Mouse (Mus musculus): ENCODE measurements around the gene Ifna14. TPM values are rescaled to one million over a fixed set of nuclear protein-coding genes. Genes with fewer than 3 reads are reported as not detected.

Gene Ifna14
- polyA plus RNA-seq, 1 experiment from 2014 or later, result not detected

- WGBS (ENCODE audit: insufficient replicate concordance), result 83% methylated on average over 2 of the region's 2 CpGs
These were observed 38.1 kb downstream of the Ifna14 start for GRCm38 (mm10) chr4:88533499-88533898.

GRCm38 (mm10) chr4:88530892-88531291 lies 40.7 kb downstream of the Ifna14 start:
- Histone ChIP-seq H3K9ac (no peak overlapping the region), H3K36me3 (no peaks in the 10 kb centered on the region), H3K27me3 (replicated peaks) (no peaks in the 10 kb centered on the region), H3K4me2 (no peak overlapping the region), H3K9me3 (replicated peaks) (no peaks in the 10 kb centered on the region), H3K4me3 (no peak overlapping the region), H3K4me1 (peaks cover 26% of the 10 kb centered on the region), H3K27ac (no peak overlapping the region)
- no peak for ATAC-seq
- WGBS (ENCODE audit: insufficient replicate concordance), result 72% methylated on average over 2 of the region's 2 CpGs

More at GRCm38 (mm10) chr4:88533499-88533898, 38.1 kb downstream of the Ifna14 start:
- no peak overlapping the region for H3K4me3 ChIP-seq
- no peaks in the 10 kb centered on the region for H3K36me3 ChIP-seq
- H3K9ac ChIP-seq, result no peak overlapping the region
- H3K4me2 ChIP-seq, result no peak overlapping the region
- ATAC-seq, result no peak
- no peaks in the 10 kb centered on the region for H3K9me3 ChIP-seq (replicated peaks)
- H3K4me1 ChIP-seq, result peaks cover 43% of the 10 kb centered on the region
- no peak overlapping the region for H3K27ac ChIP-seq
- H3K27me3 ChIP-seq (replicated peaks), result no peaks in the 10 kb centered on the region

GRCm38 (mm10) chr4:88530271-88530670 lies 41.3 kb downstream of the Ifna14 start:
- H3K4me2 ChIP-seq, result no peak overlapping the region
- H3K27ac ChIP-seq, result no peak overlapping the region
- peaks cover 19% of the 10 kb centered on the region; the same call in 1 of the 2 replicates for H3K4me1 ChIP-seq
- no peak overlapping the region for H3K9ac ChIP-seq
- H3K4me3 ChIP-seq, result no peak overlapping the region
- H3K9me3 ChIP-seq (replicated peaks), result no peaks in the 10 kb centered on the region
- WGBS (ENCODE audit: insufficient replicate concordance), result 65% methylated on average over 4 of the region's 4 CpGs
- H3K36me3 ChIP-seq, result no peaks in the 10 kb centered on the region
- H3K27me3 ChIP-seq (replicated peaks), result no peaks in the 10 kb centered on the region
- ATAC-seq, result no peak

- peak overlapping the region; percentile 61; the same call in 1 of the 2 replicates for H3K27ac ChIP-seq
- no peaks in the 10 kb centered on the region for H3K27me3 ChIP-seq (replicated peaks)
- peak; percentile 81 for ATAC-seq
- H3K4me3 ChIP-seq, result no peak overlapping the region
- WGBS (ENCODE audit: insufficient replicate concordance), result 53% methylated on average over 5 of the region's 5 CpGs
- H3K4me2 ChIP-seq, result no peak overlapping the region
- H3K9me3 ChIP-seq (replicated peaks), result no peaks in the 10 kb centered on the region
- no peaks in the 10 kb centered on the region for H3K36me3 ChIP-seq
- H3K9ac ChIP-seq, result no peak overlapping the region
- 0 out of 2 replicates have a peak, but pooled peaks cover 5% of the 10 kb centered on the region for H3K4me1 ChIP-seq
These were observed 45.1 kb downstream of the Ifna14 start for GRCm38 (mm10) chr4:88526379-88527049.

- no peak overlapping the region for H3K4me3 ChIP-seq
- no peaks in the 10 kb centered on the region for H3K27me3 ChIP-seq (replicated peaks)
- H3K4me2 ChIP-seq, result no peak overlapping the region
- ATAC-seq, result no peak
- no peaks in the 10 kb centered on the region for H3K9me3 ChIP-seq (replicated peaks)
- no peaks in the 10 kb centered on the region for H3K36me3 ChIP-seq
- 57% methylated on average over 3 of the region's 3 CpGs for WGBS (ENCODE audit: insufficient replicate concordance)
- no peak overlapping the region for H3K27ac ChIP-seq
- H3K4me1 ChIP-seq, result 0 out of 2 replicates have a peak, but pooled peaks cover 5% of the 10 kb centered on the region
- no peak overlapping the region for H3K9ac ChIP-seq
These were observed 46.2 kb downstream of the Ifna14 start for GRCm38 (mm10) chr4:88525393-88525792.

- Histone ChIP-seq H3K4me3 (no peak overlapping the region), H3K36me3 (no peaks in the 10 kb centered on the region), H3K27ac (no peak overlapping the region), H3K4me1 (0 out of 2 replicates have a peak, but pooled peaks cover 5% of the 10 kb centered on the region), H3K9ac (no peak overlapping the region), H3K27me3 (replicated peaks) (no peaks in the 10 kb centered on the region), H3K9me3 (replicated peaks) (no peaks in the 10 kb centered on the region), H3K4me2 (no peak overlapping the region)
- no peak for ATAC-seq
These were observed 48.4 kb downstream of the Ifna14 start for GRCm38 (mm10) chr4:88523241-88523640.

- no peak for ATAC-seq
- H3K9me3 ChIP-seq (replicated peaks), result no peaks in the 10 kb centered on the region
- H3K4me3 ChIP-seq, result no peak within 1 kb of the TSS
- H3K27ac ChIP-seq, result no peak within 1 kb of the TSS
- 69% methylated on average over 4 of the region's 4 CpGs for WGBS (ENCODE audit: insufficient replicate concordance)
- H3K27me3 ChIP-seq (replicated peaks), result no peaks in the 10 kb centered on the region
- 0 out of 2 replicates have a peak, but pooled peaks cover 5% of the 10 kb centered on the region for H3K4me1 ChIP-seq
- H3K4me2 ChIP-seq, result no peak within 1 kb of the TSS
- no peak within 1 kb of the TSS for H3K9ac ChIP-seq
- no peaks in the 10 kb centered on the region for H3K36me3 ChIP-seq
These were observed 48.9 kb downstream of the Ifna14 start, which contains the start of gene Ifnb1 for GRCm38 (mm10) chr4:88522674-88523073. Ifnb1 (minus strand) TSS chr4:88522774.

Other genes starting within 250 kb of the Ifna14 start
- 4.8 and 5.5 TPM in 2 replicates for gene Hacd4, start 132.9 kb downstream of the Ifna14 start, polyA plus RNA-seq (2016; fragmentation: Nextera tagmentation; extraction: Ambion mirVana)
- not detected in 2 replicates for gene Ifnb1, start 49.0 kb downstream of the Ifna14 start, polyA plus RNA-seq (2016; fragmentation: Nextera tagmentation; extraction: Ambion mirVana)
- gene Ifna15, start 13.6 kb downstream of the Ifna14 start, polyA plus RNA-seq (2016; fragmentation: Nextera tagmentation; extraction: Ambion mirVana), result not detected in 2 replicates
- not detected in 2 replicates for gene Ifna9, start 20.6 kb upstream of the Ifna14 start, polyA plus RNA-seq (2016; fragmentation: Nextera tagmentation; extraction: Ambion mirVana)
- gene Ifna12, start 31.6 kb upstream of the Ifna14 start, polyA plus RNA-seq (2016; fragmentation: Nextera tagmentation; extraction: Ambion mirVana), result not detected in 2 replicates
- gene C87499, start 62.6 kb upstream of the Ifna14 start, polyA plus RNA-seq (2016; fragmentation: Nextera tagmentation; extraction: Ambion mirVana), result not detected in 2 replicates
- gene Ifna13, start 72.7 kb upstream of the Ifna14 start, polyA plus RNA-seq (2016; fragmentation: Nextera tagmentation; extraction: Ambion mirVana), result not detected in 2 replicates
- not detected in 2 replicates for gene Ifna16, start 105.1 kb upstream of the Ifna14 start, polyA plus RNA-seq (2016; fragmentation: Nextera tagmentation; extraction: Ambion mirVana)
- gene Ifna2, start 112.1 kb upstream of the Ifna14 start, polyA plus RNA-seq (2016; fragmentation: Nextera tagmentation; extraction: Ambion mirVana), result not detected in 2 replicates
- not detected in 2 replicates for gene Ifnab, start 119.6 kb upstream of the Ifna14 start, polyA plus RNA-seq (2016; fragmentation: Nextera tagmentation; extraction: Ambion mirVana)
- 0.29 and 0.43 TPM in 2 replicates for gene Gm26566, start 150.0 kb upstream of the Ifna14 start, polyA plus RNA-seq (2016; fragmentation: Nextera tagmentation; extraction: Ambion mirVana)
- gene Klhl9, start 150.7 kb upstream of the Ifna14 start, polyA plus RNA-seq (2016; fragmentation: Nextera tagmentation; extraction: Ambion mirVana), result 38.0 and 38.7 TPM in 2 replicates
- gene Gm13271, start 183.1 kb upstream of the Ifna14 start, polyA plus RNA-seq (2016; fragmentation: Nextera tagmentation; extraction: Ambion mirVana), result not detected in 2 replicates
- not detected in 2 replicates for gene Gm13283, start 188.3 kb upstream of the Ifna14 start, polyA plus RNA-seq (2016; fragmentation: Nextera tagmentation; extraction: Ambion mirVana)
- gene Gm13290, start 202.0 kb upstream of the Ifna14 start, polyA plus RNA-seq (2016; fragmentation: Nextera tagmentation; extraction: Ambion mirVana), result not detected in 2 replicates
- gene Gm13289, start 205.1 kb upstream of the Ifna14 start, polyA plus RNA-seq (2016; fragmentation: Nextera tagmentation; extraction: Ambion mirVana), result not detected in 2 replicates
- not detected in 2 replicates for gene Gm13272, start 208.1 kb upstream of the Ifna14 start, polyA plus RNA-seq (2016; fragmentation: Nextera tagmentation; extraction: Ambion mirVana)
- not detected in 2 replicates for gene Ifnz, start 210.3 kb upstream of the Ifna14 start, polyA plus RNA-seq (2016; fragmentation: Nextera tagmentation; extraction: Ambion mirVana)
- gene Gm13276, start 213.9 kb upstream of the Ifna14 start, polyA plus RNA-seq (2016; fragmentation: Nextera tagmentation; extraction: Ambion mirVana), result not detected in 2 replicates
- gene Gm13277, start 216.8 kb upstream of the Ifna14 start, polyA plus RNA-seq (2016; fragmentation: Nextera tagmentation; extraction: Ambion mirVana), result not detected in 2 replicates
- not detected in 2 replicates for gene Gm13278, start 219.8 kb upstream of the Ifna14 start, polyA plus RNA-seq (2016; fragmentation: Nextera tagmentation; extraction: Ambion mirVana)
- gene Gm13275, start 222.7 kb upstream of the Ifna14 start, polyA plus RNA-seq (2016; fragmentation: Nextera tagmentation; extraction: Ambion mirVana), result not detected in 2 replicates
- not detected in 2 replicates for gene Gm13279, start 225.6 kb upstream of the Ifna14 start, polyA plus RNA-seq (2016; fragmentation: Nextera tagmentation; extraction: Ambion mirVana)
- 0.13 and 0.22 TPM in 2 replicates for gene Gm13285, start 227.9 kb upstream of the Ifna14 start, polyA plus RNA-seq (2016; fragmentation: Nextera tagmentation; extraction: Ambion mirVana)
- gene Gm13287, start 231.5 kb upstream of the Ifna14 start, polyA plus RNA-seq (2016; fragmentation: Nextera tagmentation; extraction: Ambion mirVana), result not detected in 2 replicates
- gene Gm13288, start 233.7 kb upstream of the Ifna14 start, polyA plus RNA-seq (2016; fragmentation: Nextera tagmentation; extraction: Ambion mirVana), result not detected in 2 replicates
- gene Ifna7, start 244.4 kb upstream of the Ifna14 start, polyA plus RNA-seq (2016; fragmentation: Nextera tagmentation; extraction: Ambion mirVana), result not detected in 2 replicates
- gene Ifna11, start 248.2 kb upstream of the Ifna14 start, polyA plus RNA-seq (2016; fragmentation: Nextera tagmentation; extraction: Ambion mirVana), result not detected in 2 replicates

Data from liver, embryonic 12.5 days (tissue).